Mouse (Mus musculus) frontal cortex, postnatal 25 days (tissue): ENCODE measurements around the gene Pls3.
A peak's percentile ranks its signal among the peaks of the same experiment; 100 is the strongest.

Experiments
- DNase-seq, 2 experiments: peaks; one replicate each; pipeline ENCODE4 v3.0.0; 2022; ENCODE audit warnings: low spot score in 2 of 2

Pls3 gene

GRCm38 (mm10) chrX:75874332-75875291 lies at the start of gene Pls3:
Gene Pls3, minus strand, starts transcription at chrX:75875182.
- peak; percentile 68 to 70 for DNase-seq

GRCm38 (mm10) chrX:75895716-75896115 lies 20.7 kb upstream of the Pls3 start:
- no peak for DNase-seq

- no peak for DNase-seq
Observed at GRCm38 (mm10) chrX:75875566-75875965, 584 bp upstream of the Pls3 start.

- DNase-seq = peak in 1 of 2 experiments; percentile 3
Observed at GRCm38 (mm10) chrX:75873813-75874212, 1.2 kb downstream of the Pls3 start.

- no peak for DNase-seq
Observed at GRCm38 (mm10) chrX:75873253-75873652, 1.7 kb downstream of the Pls3 start.

- DNase-seq = no peak
Observed at GRCm38 (mm10) chrX:75871855-75872254, 3.1 kb downstream of the Pls3 start.

- no peak for DNase-seq
Observed at GRCm38 (mm10) chrX:75861715-75862114, 13.3 kb downstream of the Pls3 start.

GRCm38 (mm10) chrX:75854294-75854693 lies 20.7 kb downstream of the Pls3 start:
- DNase-seq = no peak

GRCm38 (mm10) chrX:75844290-75844689 lies 30.7 kb downstream of the Pls3 start:
- DNase-seq = no peak

- no peak for DNase-seq
Observed at GRCm38 (mm10) chrX:75842835-75843234, 32.1 kb downstream of the Pls3 start.

- no peak for DNase-seq
Observed at GRCm38 (mm10) chrX:75842120-75842519, 32.9 kb downstream of the Pls3 start.

- DNase-seq = no peak
Observed at GRCm38 (mm10) chrX:75840263-75840662, 34.7 kb downstream of the Pls3 start.

- no peak for DNase-seq
Observed at GRCm38 (mm10) chrX:75834836-75835235, 40.1 kb downstream of the Pls3 start.

- no peak for DNase-seq
Observed at GRCm38 (mm10) chrX:75834286-75834685, 40.7 kb downstream of the Pls3 start.

- no peak for DNase-seq
Observed at GRCm38 (mm10) chrX:75833006-75833641, 41.9 kb downstream of the Pls3 start.

GRCm38 (mm10) chrX:75829867-75830255 lies 45.1 kb downstream of the Pls3 start:
- no peak for DNase-seq

GRCm38 (mm10) chrX:75829240-75829866 lies 45.6 kb downstream of the Pls3 start:
- no peak for DNase-seq

GRCm38 (mm10) chrX:75818647-75819271 lies 56.2 kb downstream of the Pls3 start:
- DNase-seq = no peak

GRCm38 (mm10) chrX:75814958-75815357 lies 60.0 kb downstream of the Pls3 start:
- DNase-seq = no peak

- no peak for DNase-seq
Observed at GRCm38 (mm10) chrX:75814123-75814522, 60.9 kb downstream of the Pls3 start.

- DNase-seq = peak in 1 of 2 experiments; percentile 10
Observed at GRCm38 (mm10) chrX:75796583-75796982, 78.4 kb downstream of the Pls3 start.

- DNase-seq = no peak
Observed at GRCm38 (mm10) chrX:75779796-75780195, 95.2 kb downstream of the Pls3 start.
